Comparison of ENCODE assay signal across 38 mouse cellular contexts in genomic region chr7:26917114-26917513, GRCm38 (mm10). TPM values are rescaled to one million over a fixed set of nuclear protein-coding genes. Genes with fewer than 3 reads are reported as not detected.
"Had no signal": no experiment of that assay in that cellular context is flagged by ENCODE, and none has a peak within 500 bp of the region (broad histone marks: within the 10 kb centered on the region; RNA-seq: fewer than 3 reads in every experiment).

No protein-coding gene starts in this region.

RNA-seq across cellular contexts. Expression of gene Cyp2a22, which starts 22.1 kb away (rescaled TPM):
- total RNA-seq: heart, postnatal 10 days; heart, postnatal 14 days; heart, postnatal 25 days; heart, postnatal 36 days; heart, postnatal 4 days; hematopoietic stem cell, adult 5-6 weeks; hindbrain, postnatal 0 days; layer of hippocampus, adult 18-20 months; layer of hippocampus, adult 2 months; layer of hippocampus, postnatal 10 days; layer of hippocampus, postnatal 14 days; layer of hippocampus, postnatal 25 days; layer of hippocampus, postnatal 36 days had no signal
- polyA plus RNA-seq: heart, embryonic 10.5 days; heart, embryonic 11.5 days; heart, embryonic 12.5 days; heart, embryonic 13.5 days; heart, embryonic 14.5 days; heart, embryonic 15.5 days; heart, embryonic 16.5 days; heart, postnatal 0 days; hindbrain, embryonic 10.5 days; hindbrain, embryonic 11.5 days; hindbrain, embryonic 12.5 days; hindbrain, embryonic 13.5 days; hindbrain, embryonic 14.5 days; hindbrain, embryonic 15.5 days; hindbrain, embryonic 16.5 days; hindbrain, postnatal 0 days; inflammation-experienced regulatory T-cells, adult 6 months; intestine, embryonic 14.5 days; intestine, embryonic 15.5 days; intestine, embryonic 16.5 days; intestine, postnatal 0 days; kidney, adult 2 months; kidney, embryonic 14.5 days; kidney, embryonic 16.5 days; kidney, postnatal 0 days; large intestine, adult 2 months had no signal
